Mouse (Mus musculus) ES-E14 (cell line): ENCODE measurements around the gene Slc31a1. TPM values are rescaled to one million over a fixed set of nuclear protein-coding genes. Genes with fewer than 3 reads are reported as not detected.

ENCODE experiments used
- DNase-seq: peaks from one replicate; pipeline ENCODE4 v3.0.0-alpha.2; 2013; ENCODE audit warnings: low read depth, low spot score
- H3K27ac ChIP-seq: 2 replicates; pipeline ENCODE4 v1.5.1; 2012; ENCODE audit warnings: low read depth, mild to moderate bottlenecking, low read length, moderate library complexity, mixed read lengths; ENCODE audit not compliant: poor library complexity, insufficient read depth, severe bottlenecking
- H3K36me3 ChIP-seq: 2 replicates; pipeline ENCODE4 v1.6.1; 2012; ENCODE audit warnings: mild to moderate bottlenecking, low read length, moderate library complexity, mixed read lengths; ENCODE audit not compliant: control insufficient read depth, poor library complexity, insufficient read depth, severe bottlenecking
- H3K4me1 ChIP-seq, 2 experiments: fragments of 150-350 bp in 1 of 2; sonication (generic) in 1 of 2; 2 replicates each; pipeline ENCODE4 v1.6.1; 2012; ENCODE audit warnings: low read length in 2 of 2, mild to moderate bottlenecking in 1 of 2, mixed read lengths in 1 of 2; ENCODE audit not compliant: control insufficient read depth in 2 of 2, insufficient read depth in 2 of 2, poor library complexity in 1 of 2
- H3K4me3 ChIP-seq, 2 experiments: fragments of 150-350 bp in 1 of 2; sonication (generic) in 1 of 2; 2 replicates each; pipeline ENCODE4 v1.5.1; 2012; ENCODE audit warnings: low read length in 2 of 2, low read depth in 1 of 2, mild to moderate bottlenecking in 1 of 2, mixed read lengths in 1 of 2; ENCODE audit not compliant: insufficient read depth in 1 of 2, poor library complexity in 1 of 2, severe bottlenecking in 1 of 2
- H3K9ac ChIP-seq: 2 replicates; pipeline ENCODE4 v1.6.1; 2012; ENCODE audit warnings: low read depth, mild to moderate bottlenecking, low read length, mixed read lengths; ENCODE audit not compliant: poor library complexity, insufficient read depth, severe bottlenecking
- H3K9me3 ChIP-seq: fragments of 150-350 bp; sonication (generic); 2 replicates; pipeline ENCODE4 v1.6.1; 2012; ENCODE audit warnings: low read depth, mild to moderate bottlenecking, low read length; ENCODE audit not compliant: control insufficient read depth, insufficient read depth
- CHD2 ChIP-seq: IDR thresholded peaks from 2 replicates; pipeline ENCODE4 v1.6.1; 2014; ENCODE audit warnings: mild to moderate bottlenecking, low read depth, low read length, inconsistent platforms
- HCFC1 ChIP-seq: IDR thresholded peaks from 2 replicates; pipeline ENCODE4 v1.6.1; 2012; ENCODE audit warnings: low read length, inconsistent platforms, borderline replicate concordance; ENCODE audit not compliant: insufficient read depth
- MAFK ChIP-seq: IDR thresholded peaks from 2 replicates; pipeline ENCODE4 v1.6.1; 2014; ENCODE audit warnings: mild to moderate bottlenecking, low read depth, low read length, inconsistent platforms; ENCODE audit not compliant: insufficient read depth
- ZC3H11A ChIP-seq: IDR thresholded peaks from 2 replicates; pipeline ENCODE4 v1.6.1; 2012; ENCODE audit warnings: low read depth, mild to moderate bottlenecking, inconsistent platforms, low read length, borderline replicate concordance
- ZNF384 ChIP-seq: IDR thresholded peaks from 2 replicates; pipeline ENCODE4 v1.6.1; 2012; ENCODE audit warnings: low read depth, low read length, inconsistent platforms
- in situ Hi-C, 2 experiments: fragments of 600-800 bp; cut with MboI; formaldehyde crosslinking; loops; one replicate each; pipeline ENCODE4 v1.15.1; 2025; ENCODE audit warnings: low sequenced_read_pairs in 2 of 2, inconsistent platforms in 1 of 2; ENCODE audit not compliant: unreplicated experiment in 2 of 2
- total RNA-seq: library from RNA; depleted of rRNA; stranded (reverse); fragments of 300-350 nt; gene quantifications from 2 replicates; pipeline ENCODE4 v1.2.3, GENCODE M21; 2012

Slc31a1 gene
- total RNA-seq, 1 experiment = 27.9 TPM

DNA sequence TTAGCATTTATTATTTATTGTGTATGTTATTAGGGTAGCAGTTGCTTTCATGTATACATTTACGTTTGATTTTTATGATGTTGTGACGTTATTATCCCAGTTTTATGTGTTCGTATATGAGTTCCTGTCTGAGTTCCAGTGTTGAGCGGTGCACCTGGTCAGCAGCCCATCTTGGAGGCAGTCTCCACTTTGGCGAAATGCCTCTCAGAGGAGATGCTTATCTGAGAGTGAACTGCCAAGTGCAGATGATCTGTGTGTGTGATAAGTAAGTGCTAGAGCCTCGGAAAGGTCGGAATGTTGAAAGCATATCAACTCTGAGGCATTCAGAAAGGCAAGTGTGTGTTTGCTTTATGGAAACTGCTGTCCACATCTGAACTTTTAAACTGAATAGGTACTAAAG, 13.1 kb downstream of the Slc31a1 start:
- Histone ChIP-seq H3K9ac (no peak overlapping the region), H3K36me3 (no peaks in the 10 kb centered on the region), H3K9me3 (no peaks in the 10 kb centered on the region), H3K4me1 (no peaks in the 10 kb centered on the region), H3K4me3 (no peak overlapping the region), H3K27ac (no peak overlapping the region)
- TF ChIP-seq ZNF384 (no peak), HCFC1 (no peak), CHD2 (no peak), MAFK (no peak), ZC3H11A (no peak)
- in situ Hi-C loops = no loop called here
- no peak for DNase-seq

DNA sequence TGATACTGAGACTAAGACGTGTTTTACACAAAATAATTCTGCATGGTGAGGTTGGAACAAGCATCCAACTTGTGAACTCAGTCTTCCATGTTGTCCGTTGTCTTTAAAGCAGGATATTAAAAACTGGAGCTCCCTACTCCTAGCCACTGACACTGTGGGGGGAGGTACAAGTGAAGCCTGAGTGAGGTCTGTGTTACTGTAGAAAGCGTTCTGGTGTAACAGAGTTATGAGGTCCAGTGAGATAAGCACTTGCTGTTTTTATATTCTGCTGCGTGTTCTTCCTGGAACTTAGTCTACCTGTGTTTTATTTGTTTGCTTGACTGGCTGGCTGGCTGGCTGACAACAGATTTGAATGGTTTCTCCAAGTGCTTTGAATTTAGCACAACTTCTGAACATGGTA, 13.8 kb downstream of the Slc31a1 start:
- no peak overlapping the region for H3K27ac ChIP-seq
- TF ChIP-seq CHD2 (no peak), HCFC1 (no peak), MAFK (no peak), ZNF384 (no peak), ZC3H11A (no peak)
- H3K9me3 ChIP-seq = no peaks in the 10 kb centered on the region
- H3K4me1 ChIP-seq = no peaks in the 10 kb centered on the region
- DNase-seq = no peak
- H3K9ac ChIP-seq = no peak overlapping the region
- H3K36me3 ChIP-seq = no peaks in the 10 kb centered on the region
- in situ Hi-C loops = no loop called here
- no peak overlapping the region for H3K4me3 ChIP-seq

DNA sequence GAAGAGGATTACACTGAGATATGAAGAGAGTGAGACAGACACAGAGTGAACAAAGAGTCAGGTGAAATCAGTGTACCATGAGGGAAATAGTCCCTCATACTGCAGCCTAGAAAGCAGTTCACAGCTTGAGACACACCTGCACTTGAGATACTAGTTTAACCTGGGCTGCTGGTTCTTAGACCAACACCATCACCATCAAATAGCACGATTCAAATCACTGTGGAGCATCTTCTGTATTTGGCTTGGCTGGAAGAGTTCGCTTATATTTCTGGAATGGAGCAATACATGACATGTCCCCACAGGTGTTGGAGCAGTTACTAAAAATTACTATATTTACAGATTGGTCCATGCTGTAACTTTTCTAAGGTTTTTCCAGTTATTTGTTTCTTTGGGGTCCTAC, 15.6 kb downstream of the Slc31a1 start:
- H3K27ac ChIP-seq = no peak overlapping the region
- no peak overlapping the region for H3K4me3 ChIP-seq
- no peaks in the 10 kb centered on the region for H3K36me3 ChIP-seq
- no peaks in the 10 kb centered on the region for H3K9me3 ChIP-seq
- H3K9ac ChIP-seq = no peak overlapping the region
- in situ Hi-C loops = no loop called here
- no peak for DNase-seq
- TF ChIP-seq CHD2 = no peak
- no peak for TF ChIP-seq HCFC1
- no peak for TF ChIP-seq ZNF384
- TF ChIP-seq ZC3H11A = no peak
- TF ChIP-seq MAFK = no peak
- 0 out of 4 replicates have a peak, but pooled peaks cover 0 to 2% of the 10 kb centered on the region in 2 experiments for H3K4me1 ChIP-seq

DNA sequence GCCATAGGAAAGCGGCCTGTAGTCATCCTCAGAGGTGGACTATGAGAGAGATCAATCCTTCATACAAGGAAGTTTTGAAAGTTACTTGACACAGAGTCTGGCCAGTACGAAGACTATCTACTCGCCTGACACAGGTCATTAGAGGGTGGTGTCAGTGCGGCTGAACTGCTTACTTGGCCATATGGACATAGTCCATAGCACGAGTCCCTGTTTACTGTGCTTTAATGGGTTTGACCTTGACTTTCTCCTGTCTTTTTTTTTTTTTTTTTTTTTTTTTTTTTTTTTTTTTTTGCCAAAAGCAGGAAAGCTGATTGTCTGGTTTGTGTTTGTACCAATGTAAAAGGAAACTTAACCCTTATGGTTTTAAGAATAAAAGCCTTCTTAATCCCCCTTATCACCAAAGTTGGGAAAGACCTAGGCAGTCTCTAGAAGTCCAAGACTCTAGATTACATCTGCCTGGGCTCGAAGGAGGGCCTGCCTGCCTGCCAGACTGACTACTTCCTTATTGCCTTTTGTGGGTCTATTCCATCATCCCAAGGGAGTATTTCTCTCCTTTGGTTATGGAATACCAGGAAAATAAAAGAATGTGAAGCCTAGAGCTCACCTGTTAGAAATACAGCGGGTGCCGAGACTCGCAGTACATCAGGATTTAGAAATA, 19.3 kb downstream of the Slc31a1 start:
- TF ChIP-seq HCFC1 (no peak), ZNF384 (peak; percentile 95)
- 0 out of 4 replicates have a peak, but pooled peaks cover 0 to 2% of the 10 kb centered on the region in 2 experiments for H3K4me1 ChIP-seq

DNA sequence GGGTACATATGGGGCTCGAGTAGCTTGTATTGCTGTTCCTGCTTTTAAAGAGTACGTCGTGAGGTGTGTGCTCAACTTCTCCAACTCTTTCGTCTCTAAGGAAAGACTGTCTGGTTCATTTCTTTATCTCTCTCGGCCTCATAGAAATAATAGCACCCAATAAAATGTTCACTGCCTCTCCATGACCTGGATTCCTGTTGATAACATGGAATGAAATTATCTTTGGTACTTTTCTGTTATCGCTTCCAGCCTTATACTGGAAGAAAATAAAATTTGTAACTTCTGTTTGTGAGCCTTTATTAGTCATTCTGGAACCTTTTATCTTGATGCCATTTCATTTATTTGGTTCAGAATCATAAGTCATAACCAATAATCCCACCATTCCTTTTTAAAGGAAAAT, 22.7 kb downstream of the Slc31a1 start:
- in situ Hi-C loops = no loop called here
- H3K4me3 ChIP-seq = no peak overlapping the region
- peaks cover 0 to 2% of the 10 kb centered on the region in 2 experiments; a peak in 1 of 4 replicates for H3K4me1 ChIP-seq
- peaks cover 7% of the 10 kb centered on the region for H3K36me3 ChIP-seq
- no peaks in the 10 kb centered on the region for H3K9me3 ChIP-seq
- H3K9ac ChIP-seq = no peak overlapping the region
- DNase-seq = no peak
- TF ChIP-seq HCFC1 = no peak
- TF ChIP-seq ZNF384 = no peak
- no peak for TF ChIP-seq ZC3H11A
- no peak for TF ChIP-seq MAFK
- no peak for TF ChIP-seq CHD2
- no peak overlapping the region for H3K27ac ChIP-seq

More for the DNA sequence above, 19.3 kb downstream of the Slc31a1 start:
- H3K9me3 ChIP-seq = no peaks in the 10 kb centered on the region
- no peaks in the 10 kb centered on the region for H3K36me3 ChIP-seq
- H3K27ac ChIP-seq = no peak overlapping the region
- in situ Hi-C loops = no loop called here
- no peak overlapping the region for H3K4me3 ChIP-seq
- H3K9ac ChIP-seq = no peak overlapping the region
- DNase-seq = no peak
